Mouse (Mus musculus): ENCODE data around the gene Lsm12.

Gene Lsm12

DNA sequence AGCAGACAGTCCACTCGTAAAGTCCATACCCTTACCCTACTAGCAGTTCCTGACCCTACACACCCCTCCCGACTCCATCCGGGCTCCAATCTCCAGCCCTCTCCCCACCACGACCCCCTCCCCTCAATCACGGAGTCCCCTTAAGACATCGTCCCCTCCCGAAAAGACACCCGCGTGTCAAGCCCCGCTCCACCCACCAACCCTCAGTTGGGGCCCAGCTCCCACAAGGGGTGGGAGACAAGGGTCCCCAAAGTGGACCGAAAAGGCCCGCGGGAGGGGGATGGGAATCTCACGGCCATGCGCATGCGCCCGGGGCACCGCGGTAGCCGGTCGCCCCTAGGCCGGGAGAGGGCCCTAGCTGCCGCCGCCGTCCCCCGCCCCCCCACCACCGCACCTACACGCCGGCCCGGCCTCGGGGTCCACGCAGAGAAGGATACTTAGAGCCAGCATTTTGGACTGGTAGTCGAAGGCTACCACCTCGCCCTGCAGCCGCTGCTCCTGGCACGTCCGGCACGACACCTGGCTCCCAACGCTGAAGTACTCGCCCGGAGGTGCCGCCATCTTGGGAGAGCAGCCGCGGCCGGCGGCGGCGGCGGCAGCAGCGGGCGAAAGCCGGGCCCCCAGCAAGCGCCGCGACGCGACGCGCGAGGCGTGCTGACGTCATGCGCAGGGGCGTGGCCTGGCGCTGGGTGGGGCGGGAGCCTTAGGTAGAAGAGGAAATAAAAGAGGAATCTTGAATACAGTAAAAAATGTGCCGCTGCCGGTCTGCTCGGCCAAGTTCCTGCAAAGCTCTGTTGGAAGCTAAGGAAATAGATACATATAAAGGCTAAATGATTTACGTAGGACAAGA lies at the start of gene Lsm12:
TSS of gene Lsm12 (minus strand) at position 651 of the 850 bp plus-strand sequence.
- DNase-seq (ENCODE audit: low spot score in 2 of 2) = peak; percentile 89 to 93

DNA sequence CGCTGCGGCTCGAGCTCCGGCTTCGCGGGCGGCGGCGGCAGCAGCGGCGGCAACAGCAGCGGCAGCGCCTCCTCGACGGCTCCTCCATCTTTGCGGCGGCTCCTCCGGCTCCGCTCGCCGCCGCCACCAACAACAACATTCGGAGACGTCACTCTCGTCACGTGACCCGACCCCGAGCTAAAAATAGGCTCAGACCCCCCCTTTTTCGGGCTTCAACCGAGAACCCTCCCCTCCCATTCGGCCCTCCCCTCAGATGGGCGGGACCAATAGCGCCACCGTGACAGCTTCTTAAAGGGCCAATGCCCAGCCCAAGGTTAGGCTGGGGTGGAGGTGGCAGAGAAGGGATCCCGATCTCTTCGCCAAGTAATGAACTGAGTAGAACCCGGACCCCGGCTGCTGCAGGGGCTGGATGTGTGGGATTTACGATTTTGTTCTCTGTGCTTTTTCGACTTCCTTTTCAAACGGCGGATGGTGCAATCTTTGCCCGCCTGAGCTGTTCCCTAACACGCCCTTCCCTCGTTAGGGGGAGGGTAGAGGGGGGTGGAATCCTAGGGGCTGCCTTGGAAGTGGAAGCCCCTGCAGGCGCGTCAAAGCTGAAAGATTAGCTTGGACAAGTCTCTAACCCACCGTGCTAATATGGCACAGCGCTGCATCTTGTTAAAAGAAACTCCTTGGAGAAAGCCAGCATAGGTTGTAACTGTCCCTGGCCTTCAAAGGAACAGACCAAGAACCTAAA lies 45.1 kb upstream of the Lsm12 start, which contains the start of gene Hdac5:
TSS of gene Hdac5 (minus strand) at position 161 of the 736 bp plus-strand sequence.
- DNase-seq (ENCODE audit: low spot score in 2 of 2) = peak; percentile 98 to 99

DNA sequence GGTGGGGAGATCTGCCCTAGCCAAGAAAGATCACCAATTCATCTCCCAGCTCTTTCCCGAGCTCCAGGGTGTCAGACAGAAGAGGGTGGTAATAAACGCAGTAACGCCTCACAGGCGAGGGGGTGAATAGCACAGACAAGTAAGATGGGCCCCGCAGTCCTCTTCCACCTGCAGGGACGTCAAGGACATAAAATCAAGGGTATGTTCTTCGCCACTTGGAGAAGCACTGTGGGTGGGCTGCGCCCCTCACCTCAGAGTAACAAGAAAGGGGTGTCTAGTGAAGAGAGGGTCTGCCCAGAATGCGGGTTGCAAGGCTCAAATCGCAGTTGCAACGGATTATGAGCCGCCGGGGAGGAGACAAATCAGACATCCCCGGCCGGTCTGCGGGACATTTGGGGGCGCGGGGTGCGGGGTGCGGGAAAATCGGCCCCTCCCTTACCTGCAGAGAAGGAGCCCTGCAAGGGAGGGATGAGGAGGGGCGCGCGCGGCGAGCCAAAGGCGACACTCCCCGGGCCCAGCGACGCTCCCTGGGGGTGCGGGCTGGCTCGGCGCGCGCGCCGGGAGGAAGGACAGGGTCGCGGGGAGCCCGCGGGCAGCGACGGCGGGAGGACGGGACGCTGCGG lies 44.3 kb upstream of the Lsm12 start:
- no peak for DNase-seq (ENCODE audit: low spot score in 2 of 2)

DNA sequence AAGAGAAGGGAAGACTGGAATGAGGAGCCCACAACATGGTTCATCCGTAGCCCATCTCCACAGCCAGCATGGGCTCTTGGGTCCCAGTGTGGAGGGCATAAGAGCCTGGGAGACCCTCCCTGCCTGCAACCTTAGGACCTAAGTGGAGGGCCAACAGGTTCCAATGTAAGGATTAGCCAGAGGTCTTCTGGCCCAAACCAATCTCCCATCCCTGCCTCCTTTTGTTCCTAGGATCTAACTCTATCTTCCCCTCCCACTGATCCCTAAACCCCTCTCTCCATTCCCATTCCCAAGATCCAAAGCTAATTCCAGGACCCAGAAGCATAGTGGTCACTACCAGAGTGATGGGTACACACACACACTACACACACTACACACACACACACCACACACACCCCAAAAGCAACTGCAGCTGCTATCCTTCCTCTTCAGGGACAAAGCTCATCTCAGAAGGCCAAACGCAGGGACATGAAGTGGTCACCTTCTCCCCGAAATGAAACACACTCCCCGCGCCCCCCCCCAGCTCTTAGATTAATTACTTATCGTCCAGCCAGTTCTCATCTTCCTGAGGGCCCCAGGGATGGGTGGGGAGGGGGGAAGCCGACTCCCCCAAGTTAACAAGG lies 43.7 kb upstream of the Lsm12 start:
- DNase-seq (ENCODE audit: low spot score in 2 of 2) = no peak

DNA sequence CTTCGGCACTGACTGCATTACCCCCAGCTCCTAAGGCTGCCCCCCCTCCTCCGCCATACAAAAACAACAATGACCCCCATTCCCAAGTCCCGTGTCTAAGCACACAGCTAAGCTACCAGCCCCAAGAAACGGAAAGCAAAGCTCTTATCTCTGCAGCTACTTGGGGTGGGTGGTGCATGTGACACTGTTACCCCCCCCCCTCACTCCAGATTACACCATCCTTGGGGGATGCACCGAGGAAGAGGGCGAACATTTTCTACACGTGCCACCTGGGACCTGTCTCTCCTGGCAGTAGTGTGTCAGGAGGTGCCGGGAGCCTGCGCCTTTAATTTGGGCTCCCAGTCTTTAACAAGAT lies 43.1 kb upstream of the Lsm12 start:
- no peak for DNase-seq (ENCODE audit: low spot score in 2 of 2)

DNA sequence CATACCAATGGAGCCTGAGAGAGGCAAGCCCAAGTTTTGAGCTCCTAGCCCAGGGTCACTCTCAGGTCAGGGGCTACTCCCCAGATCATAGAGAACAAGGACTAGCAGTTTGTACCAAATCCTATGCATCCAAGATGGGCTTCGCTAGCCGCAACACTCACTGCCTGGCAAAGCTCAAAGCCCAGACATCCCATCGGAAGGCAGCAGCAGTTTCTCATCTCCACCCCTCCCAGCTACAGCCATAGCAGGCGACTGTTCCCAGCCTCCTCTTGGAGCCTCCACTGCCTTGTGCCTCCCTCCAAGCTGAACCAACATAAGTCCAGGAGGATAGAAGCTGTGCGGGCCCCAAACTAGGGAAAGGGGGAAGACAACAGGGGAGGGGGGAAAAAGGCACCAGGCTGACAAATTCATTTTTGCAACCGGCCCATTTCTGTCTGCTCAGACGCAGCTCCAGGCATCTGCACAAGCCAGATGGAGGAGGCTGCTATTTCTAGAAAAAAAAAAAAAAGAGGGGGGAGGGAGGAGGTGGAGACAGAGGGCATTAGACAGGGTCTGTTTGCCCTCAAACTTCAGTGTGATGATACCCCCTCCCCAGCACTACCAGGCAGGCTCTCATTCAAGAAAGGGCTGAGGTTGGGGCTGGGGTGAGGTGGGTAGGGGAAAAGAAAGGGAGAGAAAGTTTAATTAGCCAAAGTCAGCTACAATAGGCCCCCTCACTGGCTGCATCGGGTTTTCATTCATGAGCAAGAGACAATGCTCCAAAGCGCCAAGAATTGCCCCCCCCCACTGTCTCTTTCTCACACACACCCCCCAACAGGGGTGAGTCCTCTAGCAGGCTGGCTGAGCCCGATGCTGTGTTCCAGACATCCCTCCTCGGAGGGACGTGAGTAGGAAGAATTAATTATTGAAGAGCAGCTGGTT lies 42.4 kb upstream of the Lsm12 start:
- DNase-seq (ENCODE audit: low spot score in 2 of 2) = no peak

DNA sequence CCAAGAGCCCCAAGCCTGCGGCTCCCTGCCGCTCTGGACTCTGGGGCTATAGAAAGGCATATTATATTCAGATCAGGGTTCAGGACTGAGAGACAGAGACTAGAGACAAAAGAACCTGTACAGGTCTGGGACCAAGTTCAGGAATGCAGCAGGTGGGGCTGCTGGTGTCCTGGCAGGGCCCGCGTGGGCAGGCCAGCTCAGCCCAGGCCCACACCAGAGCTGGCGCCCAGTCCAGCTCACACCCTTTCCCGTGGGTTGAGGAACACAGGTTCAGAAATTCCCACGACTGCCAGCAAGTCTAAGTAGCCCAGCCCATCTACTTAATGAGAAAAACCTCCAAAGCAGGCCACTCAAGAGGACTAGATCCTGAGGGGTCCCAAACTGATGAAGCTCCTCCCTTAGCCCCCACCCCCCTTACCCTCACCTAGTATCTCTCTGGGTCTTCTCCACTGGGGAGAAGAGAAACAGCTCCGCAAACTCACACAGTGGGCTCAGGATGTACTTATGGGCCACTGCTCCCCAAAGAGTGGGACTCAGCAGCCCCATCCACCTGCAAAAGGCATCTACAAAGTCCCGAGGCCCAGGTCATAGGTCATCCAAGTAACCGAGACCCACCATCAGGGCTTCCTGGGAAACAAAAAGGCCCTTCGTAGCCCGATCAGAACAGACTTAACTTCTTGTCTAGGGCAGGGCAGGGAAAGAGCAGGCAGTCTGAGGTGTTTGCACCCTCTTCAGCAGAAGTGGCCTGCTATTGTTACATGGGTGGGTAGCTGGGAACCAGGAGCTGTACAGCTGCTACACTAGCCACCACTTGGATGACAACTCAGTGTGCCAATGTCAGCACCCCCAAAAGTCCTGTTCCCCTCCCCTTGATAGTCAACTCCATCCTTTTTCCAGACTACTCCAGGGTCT lies 41.2 kb upstream of the Lsm12 start:
- no peak for DNase-seq (ENCODE audit: low spot score in 2 of 2)

DNA sequence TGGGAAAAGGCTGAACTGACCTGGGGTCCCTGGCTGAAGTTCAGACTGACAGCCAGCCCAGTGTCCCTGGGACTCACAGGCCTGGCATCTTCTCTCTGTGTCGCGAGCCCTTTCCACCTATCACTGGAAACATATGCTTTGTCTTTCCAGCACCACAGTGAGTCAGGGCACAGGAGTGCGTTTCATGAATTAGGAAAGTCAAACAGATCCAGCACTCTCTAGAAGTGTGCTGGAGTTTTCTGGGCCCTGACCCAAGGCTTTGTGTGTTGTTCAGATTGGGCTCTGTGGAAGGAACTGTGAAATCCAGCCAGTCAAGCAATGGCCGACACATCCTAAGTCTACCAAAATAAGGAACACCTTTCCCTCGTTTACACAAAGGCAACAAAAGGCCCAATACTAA lies 40.1 kb upstream of the Lsm12 start:
- no peak for DNase-seq (ENCODE audit: low spot score in 2 of 2)

DNA sequence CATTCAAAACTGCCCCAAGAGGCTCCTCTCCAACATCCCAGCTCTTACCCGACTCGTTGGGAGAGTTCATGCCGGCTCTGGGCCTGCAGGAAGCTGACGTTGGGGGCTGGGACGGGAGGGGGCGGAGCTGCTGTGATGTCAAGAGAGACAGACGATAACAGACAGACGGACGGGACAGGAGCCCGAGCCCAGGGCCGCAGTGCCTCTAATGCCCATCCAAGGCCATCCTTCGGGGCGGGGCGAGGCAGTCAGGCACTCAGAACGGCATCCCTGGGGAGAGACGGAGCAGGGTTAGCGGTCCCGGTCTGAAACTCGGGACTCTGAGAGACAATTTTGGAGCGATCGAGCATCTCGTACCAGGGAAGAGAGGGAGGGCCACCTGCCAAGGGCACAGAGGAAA lies 39.6 kb upstream of the Lsm12 start:
- DNase-seq (ENCODE audit: low spot score in 2 of 2) = peak in 1 of 2 experiments; percentile 57

DNA sequence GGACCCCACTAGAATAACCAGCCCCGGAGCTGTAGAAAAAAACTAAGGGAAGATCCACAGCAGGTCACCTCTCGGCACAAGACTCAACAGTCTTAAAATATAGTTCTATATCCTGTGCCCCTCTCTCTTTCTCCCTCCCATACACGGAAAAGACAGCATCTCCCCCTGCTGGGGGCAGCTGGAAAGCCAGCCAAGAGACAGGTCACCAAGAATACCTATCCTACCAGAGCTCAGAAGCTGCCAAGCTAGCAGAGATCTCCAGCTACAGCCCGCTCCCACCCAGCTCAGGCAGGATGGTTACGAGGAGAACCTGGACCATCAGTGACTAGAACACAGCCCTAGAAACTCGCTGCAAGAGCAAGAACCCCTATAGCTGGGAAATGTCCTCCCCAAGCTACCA lies 38.1 kb upstream of the Lsm12 start:
- no peak for DNase-seq (ENCODE audit: low spot score in 2 of 2)

DNA sequence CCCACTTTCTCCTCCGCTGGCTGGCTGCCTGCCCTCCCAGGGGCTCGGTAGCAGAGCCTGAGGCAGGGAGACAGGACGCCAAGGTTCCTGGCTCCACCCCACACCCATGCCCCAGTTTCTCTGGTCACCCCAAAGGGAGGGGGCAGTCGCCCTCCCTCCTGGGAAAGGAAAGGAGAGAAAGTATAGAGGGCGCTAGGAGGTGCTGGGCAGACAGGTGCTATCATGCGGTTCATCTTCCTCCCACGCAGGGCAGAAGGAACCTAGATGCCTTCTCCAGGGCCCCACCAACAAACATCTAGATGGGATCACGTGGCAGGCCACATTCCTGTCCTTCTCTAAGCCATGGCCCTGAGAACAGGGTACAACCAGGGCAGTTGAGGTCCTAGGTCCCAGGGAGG lies 36.9 kb upstream of the Lsm12 start:
- DNase-seq (ENCODE audit: low spot score in 2 of 2) = no peak

DNA sequence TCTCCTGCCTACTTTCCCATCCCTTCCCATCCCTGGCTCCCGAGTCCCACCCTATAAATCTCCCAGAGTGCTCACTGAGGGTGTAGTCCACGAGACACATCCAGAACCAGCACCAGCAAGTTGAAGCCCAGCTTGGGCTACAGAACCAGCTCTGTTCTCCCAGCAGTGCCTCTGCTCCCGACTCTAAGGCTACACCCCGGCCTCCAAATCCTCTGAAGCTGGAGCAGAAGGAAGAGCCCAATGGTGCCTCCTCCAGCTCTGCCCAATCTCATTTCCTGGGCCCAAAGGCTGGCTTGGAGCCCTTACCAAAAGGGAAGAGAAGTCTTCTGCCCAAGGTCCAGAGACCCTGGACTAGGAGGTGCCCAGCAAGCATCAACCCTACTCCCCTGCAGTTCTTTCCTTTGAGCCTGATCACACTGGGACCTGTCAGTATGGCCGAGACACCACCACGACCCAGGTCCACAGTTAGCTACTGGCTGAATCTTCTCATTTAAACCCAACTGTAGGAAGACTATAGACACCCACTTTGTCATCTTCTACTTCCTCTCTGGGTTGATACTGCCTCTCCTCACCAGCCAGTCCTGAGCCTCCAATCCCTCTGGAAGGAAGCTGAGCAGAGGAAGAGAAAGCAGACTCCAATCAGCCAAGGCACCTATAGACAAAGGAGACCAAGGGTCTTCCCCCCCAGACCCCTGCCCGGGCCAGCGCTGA lies 36.3 kb upstream of the Lsm12 start:
- no peak for DNase-seq (ENCODE audit: low spot score in 2 of 2)

DNA sequence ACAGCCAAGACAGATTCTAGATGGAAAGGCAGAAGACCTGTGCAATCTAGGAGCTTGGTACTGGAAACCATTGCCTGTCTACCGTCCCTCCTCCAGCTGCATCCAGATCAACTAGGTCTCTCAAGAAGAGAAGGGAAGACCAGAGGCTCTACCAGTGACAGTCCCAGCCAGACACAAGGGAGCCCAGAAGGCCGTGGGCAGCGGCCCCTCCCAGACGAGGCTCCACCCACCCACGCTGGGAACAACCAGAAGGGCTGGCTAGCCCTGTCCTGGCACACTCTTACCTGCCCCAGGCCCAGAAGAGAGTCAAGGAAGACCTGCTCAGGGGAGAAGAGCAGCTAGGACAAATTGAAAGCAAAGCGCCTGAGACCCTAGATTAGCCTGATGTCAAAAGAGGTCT lies 35.4 kb upstream of the Lsm12 start:
- peak in 1 of 2 experiments; percentile 12 for DNase-seq (ENCODE audit: low spot score in 2 of 2)

DNA sequence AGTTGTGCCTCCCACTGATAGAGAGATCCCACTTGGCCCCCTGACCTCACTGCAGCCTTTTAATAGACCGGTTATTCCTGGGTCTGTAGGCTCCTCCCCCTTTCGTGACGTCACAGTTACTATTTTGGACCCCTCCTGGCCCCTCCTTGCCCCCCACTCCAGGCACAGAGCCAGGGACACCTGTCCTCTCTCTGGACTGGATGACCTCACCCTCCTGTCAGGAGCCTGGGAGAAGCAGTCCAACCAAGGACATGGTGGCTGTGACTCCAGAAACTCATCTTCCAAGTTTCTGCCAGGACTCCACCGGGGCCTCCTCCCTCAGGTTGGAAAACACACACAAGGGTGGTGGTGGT lies 34.9 kb upstream of the Lsm12 start:
- peak; percentile 83 to 87 for DNase-seq (ENCODE audit: low spot score in 2 of 2)

DNA sequence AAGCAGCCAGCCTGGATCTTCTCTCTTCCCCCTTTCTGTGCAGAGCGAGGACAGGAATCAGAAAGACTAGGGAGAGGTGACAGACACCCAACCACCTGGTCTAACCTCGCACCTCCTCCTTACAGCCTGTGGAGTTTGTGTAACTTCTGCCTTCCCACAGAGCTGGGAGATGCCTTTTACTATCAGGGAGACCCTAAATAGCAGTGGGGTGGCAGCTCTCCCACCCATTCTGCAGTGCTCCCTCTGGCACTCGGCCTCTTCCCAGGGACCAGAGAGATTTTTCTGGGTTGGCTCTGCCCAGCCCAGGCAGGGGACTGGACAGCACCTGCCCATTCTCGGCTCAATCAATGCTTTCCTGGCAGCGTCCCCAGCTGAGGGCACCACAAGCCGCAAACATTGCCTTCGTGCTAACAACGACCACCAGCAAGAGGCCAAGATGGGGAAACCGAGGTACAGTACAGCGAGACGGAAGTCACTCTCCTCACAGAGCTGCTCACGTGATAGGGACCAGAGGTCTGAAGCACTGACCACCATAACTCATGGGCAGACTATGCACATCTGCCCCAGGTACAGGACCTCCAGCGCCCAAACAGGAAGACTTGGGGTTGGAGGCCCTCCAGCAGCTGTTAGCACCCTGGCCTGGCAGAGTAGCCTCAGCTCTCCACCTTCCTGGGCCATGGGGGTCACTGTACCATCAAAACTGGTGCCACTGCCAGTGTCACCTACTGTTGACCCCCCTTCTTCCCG lies 34.3 kb upstream of the Lsm12 start:
- DNase-seq (ENCODE audit: low spot score in 2 of 2) = peak in 1 of 2 experiments; percentile 39

DNA sequence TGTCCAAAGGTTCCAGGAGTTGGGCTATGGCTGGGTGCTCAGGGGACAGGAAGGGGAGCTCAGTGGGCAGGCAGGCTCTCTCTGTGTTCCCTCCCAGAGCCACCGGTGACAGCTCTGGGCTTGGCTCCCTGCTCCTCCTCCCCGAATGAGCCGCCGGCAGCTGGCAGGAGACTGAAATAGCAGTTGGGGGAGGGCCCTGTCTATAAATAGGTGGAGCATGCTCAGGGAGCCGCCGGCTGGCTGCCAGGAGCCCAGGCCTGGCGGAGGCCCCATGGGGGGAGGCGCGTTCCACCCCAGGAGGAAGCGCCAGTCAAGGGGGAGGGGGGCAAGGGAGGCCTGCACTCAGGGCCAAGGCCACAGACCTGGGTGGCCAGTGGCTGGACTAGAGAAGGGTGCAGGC lies 33.7 kb upstream of the Lsm12 start:
- peak; percentile 97 to 98 for DNase-seq (ENCODE audit: low spot score in 2 of 2)

DNA sequence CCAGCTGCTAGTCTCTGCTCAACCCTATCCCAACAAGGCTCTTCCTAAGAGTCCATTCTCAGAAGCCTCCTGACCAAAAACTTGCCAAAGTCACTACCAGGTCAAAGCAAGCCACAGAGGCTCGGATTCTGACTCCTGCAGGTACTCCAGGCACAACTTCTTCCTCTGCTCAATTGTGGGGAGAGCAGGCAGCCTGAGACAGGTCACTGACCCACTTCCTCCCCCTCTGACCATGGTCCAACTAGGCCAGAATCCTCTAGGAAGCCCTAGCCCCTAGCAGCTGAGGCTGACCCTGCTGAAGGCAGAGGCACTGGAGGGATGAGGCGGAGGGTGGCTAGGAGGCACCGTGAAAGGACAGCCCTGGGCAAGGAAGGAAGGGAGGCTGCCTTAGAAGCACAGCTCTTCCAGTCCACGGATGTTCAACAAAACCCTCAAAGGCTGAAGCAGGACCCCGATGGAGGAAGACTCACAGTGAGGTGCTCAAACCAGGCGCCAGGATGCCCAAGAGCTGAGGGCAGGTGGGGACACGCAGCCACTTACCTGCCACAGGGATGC lies 32.9 kb upstream of the Lsm12 start:
- peak in 1 of 2 experiments; percentile 30 for DNase-seq (ENCODE audit: low spot score in 2 of 2)

DNA sequence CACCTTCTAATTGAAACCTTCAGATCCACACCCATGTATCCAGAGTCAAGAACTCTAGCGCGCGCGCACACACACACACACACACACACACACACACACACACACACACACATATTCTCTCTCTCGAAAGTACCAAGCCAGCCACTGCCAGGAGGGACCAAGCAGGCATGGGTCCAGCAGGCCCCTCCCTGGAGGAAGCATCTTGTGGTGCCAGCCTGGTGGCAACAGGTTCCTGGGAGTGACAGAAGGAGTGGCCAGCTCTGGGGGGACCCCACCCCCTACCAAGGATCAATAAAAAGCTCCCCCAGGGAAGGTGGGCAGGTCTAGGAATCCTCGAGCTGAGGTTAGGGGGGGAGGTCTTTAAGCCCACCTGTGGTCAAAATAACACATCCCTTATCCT lies 32.3 kb upstream of the Lsm12 start:
- DNase-seq (ENCODE audit: low spot score in 2 of 2) = no peak

DNA sequence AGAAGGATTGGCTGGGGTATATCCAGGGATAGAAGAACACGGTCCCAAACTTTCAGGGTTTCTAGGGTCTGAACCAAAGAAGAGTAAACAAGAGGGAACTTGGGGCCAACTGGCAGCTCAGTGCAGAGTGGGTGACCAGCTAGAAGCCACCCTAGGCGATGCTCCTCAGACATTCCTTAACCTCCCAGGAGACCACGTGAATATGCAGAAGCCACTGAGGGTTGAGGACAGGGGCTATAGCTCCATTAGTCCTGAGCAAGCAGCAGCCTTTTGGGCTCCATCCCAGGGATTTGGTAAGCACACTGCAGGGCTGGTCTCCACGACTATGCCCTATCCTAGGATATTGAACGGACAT lies 31.8 kb upstream of the Lsm12 start:
- no peak for DNase-seq (ENCODE audit: low spot score in 2 of 2)
